ENCODE assay signal across 12 mouse cellular contexts in the genomic region with DNA sequence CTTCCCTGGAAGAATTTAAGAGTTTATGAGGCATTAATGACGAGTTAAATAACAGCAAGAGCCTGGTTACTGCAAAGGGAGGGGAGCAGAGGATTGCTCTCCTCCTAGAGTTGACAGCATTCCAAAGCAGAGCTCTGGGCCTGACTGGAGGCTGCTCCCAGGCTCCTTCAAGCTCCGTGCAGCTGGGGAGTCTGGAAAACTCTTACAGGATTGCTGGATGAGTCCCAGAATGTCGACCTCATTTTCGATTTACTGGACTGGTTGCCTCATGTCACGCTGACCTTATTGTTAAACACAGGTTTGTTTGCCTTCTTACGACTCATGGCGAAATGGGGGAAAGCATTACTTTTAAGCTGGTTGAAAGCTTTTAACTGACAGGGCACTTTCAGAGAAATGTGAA. TPM values are rescaled to one million over a fixed set of nuclear protein-coding genes. Genes with fewer than 3 reads are reported as not detected.
DNase-seq lines count a peak whose midpoint lies in the region; ATAC-seq and TF ChIP-seq lines count a peak whose summit lies in the region.
"Had no signal": no experiment of that assay in that cellular context is flagged by ENCODE, and none has a peak within 500 bp of the region (broad histone marks: within the 10 kb centered on the region; RNA-seq: fewer than 3 reads in every experiment).

No protein-coding gene starts in this region.

- no peak overlapping the region for H3K9ac ChIP-seq in forebrain, embryonic 14.5 days (ENCODE audit: low read length)
- H3K9ac ChIP-seq in forebrain, embryonic 11.5 days (ENCODE audit: low read length) = no peak overlapping the region
- no peak overlapping the region for H3K9ac ChIP-seq in stomach, embryonic 16.5 days (ENCODE audit: low read length)
- no peak overlapping the region for H3K9ac ChIP-seq in stomach, postnatal 0 days (ENCODE audit: low read length)
- H3K9ac ChIP-seq in intestine, embryonic 16.5 days (ENCODE audit: low read depth, low read length) = no peak overlapping the region
- no peak overlapping the region for H3K9ac ChIP-seq in midbrain, postnatal 0 days (replicated peaks; ENCODE audit: low read length, poor library complexity, severe bottlenecking)
- H3K9ac ChIP-seq: heart, embryonic 15.5 days; liver, embryonic 15.5 days had no signal

- DNase-seq in forebrain, embryonic 14.5 days (ENCODE audit: low spot score) = peak; percentile 36
- DNase-seq in forebrain, embryonic 11.5 days (ENCODE audit: low spot score) = no peak
- DNase-seq in stomach, postnatal 0 days (ENCODE audit: low spot score) = no peak
- peak; percentile 21 to 59 for DNase-seq in urinary bladder, postnatal 4 days (ENCODE audit: low spot score in 2 of 2)
- no peak for DNase-seq in MN1 (ENCODE audit: low spot score)
- no peak for DNase-seq in midbrain, postnatal 0 days (ENCODE audit: low spot score)

- H3K4me1 ChIP-seq in forebrain, embryonic 14.5 days (ENCODE audit: control insufficient read depth, insufficient read depth, low read length) = no peaks in the 10 kb centered on the region
- no peaks in the 10 kb centered on the region for H3K4me1 ChIP-seq in forebrain, embryonic 11.5 days (replicated peaks; ENCODE audit: control insufficient read depth, insufficient read depth, low read length)
- H3K4me1 ChIP-seq in stomach, embryonic 16.5 days (ENCODE audit: control insufficient read depth, insufficient read depth, low read length) = no peaks in the 10 kb centered on the region
- no peaks in the 10 kb centered on the region for H3K4me1 ChIP-seq in stomach, postnatal 0 days (replicated peaks; ENCODE audit: control insufficient read depth, insufficient read depth)
- H3K4me1 ChIP-seq in intestine, embryonic 16.5 days (ENCODE audit: control insufficient read depth, insufficient read depth, low read length) = no peaks in the 10 kb centered on the region
- H3K4me1 ChIP-seq in midbrain, postnatal 0 days (ENCODE audit: insufficient read depth, low read length) = no peaks in the 10 kb centered on the region
- H3K4me1 ChIP-seq: heart, embryonic 15.5 days; liver, embryonic 15.5 days had no signal

- no peak overlapping the region for H3K4me2 ChIP-seq in forebrain, embryonic 14.5 days (ENCODE audit: low read length)
- H3K4me2 ChIP-seq in forebrain, embryonic 11.5 days (ENCODE audit: low read depth, low read length, severe bottlenecking) = no peak overlapping the region
- H3K4me2 ChIP-seq in stomach, embryonic 16.5 days (ENCODE audit: low read depth, low read length) = no peak overlapping the region
- no peak overlapping the region for H3K4me2 ChIP-seq in stomach, postnatal 0 days (replicated peaks; ENCODE audit: low read depth)
- no peak overlapping the region for H3K4me2 ChIP-seq in intestine, embryonic 16.5 days (ENCODE audit: low read depth, low read length)
- no peak overlapping the region for H3K4me2 ChIP-seq in midbrain, postnatal 0 days (ENCODE audit: low read depth, low read length, poor library complexity, severe bottlenecking)
- H3K4me2 ChIP-seq: heart, embryonic 15.5 days; liver, embryonic 15.5 days had no signal

- 0 out of 2 replicates have a peak, but pooled peaks have one; percentile 26 for ATAC-seq in forebrain, embryonic 14.5 days
- ATAC-seq in forebrain, embryonic 11.5 days (replicated peaks; ENCODE audit: low FRiP score) = no peak
- ATAC-seq in stomach, embryonic 16.5 days (ENCODE audit: insufficient read depth, low FRiP score) = peak; percentile 58; the same call in 1 of the 2 replicates
- no peak for ATAC-seq in stomach, postnatal 0 days (ENCODE audit: low FRiP score, low TSS enrichment)
- ATAC-seq in intestine, embryonic 16.5 days = peak; percentile 65; the same call in 1 of the 2 replicates
- ATAC-seq in midbrain, postnatal 0 days (ENCODE audit: low FRiP score) = no peak

- 65% methylated on average over 7 of the region's 7 CpGs for whole genome bisulfite sequencing in forebrain, embryonic 14.5 days
- WGBS in forebrain, embryonic 11.5 days = 78% methylated on average over 7 of the region's 7 CpGs
- 22% methylated on average over 7 of the region's 7 CpGs for WGBS in stomach, embryonic 16.5 days
- 21% methylated on average over 7 of the region's 7 CpGs for WGBS in stomach, postnatal 0 days
- 41% methylated on average over 7 of the region's 7 CpGs for WGBS in intestine, embryonic 16.5 days
- 64% methylated on average over 7 of the region's 7 CpGs for WGBS in midbrain, postnatal 0 days

- H3K36me3 ChIP-seq in forebrain, embryonic 14.5 days (ENCODE audit: control insufficient read depth, insufficient read depth, low read length) = no peaks in the 10 kb centered on the region
- H3K36me3 ChIP-seq in forebrain, embryonic 11.5 days (ENCODE audit: control insufficient read depth, insufficient read depth, low read length) = no peaks in the 10 kb centered on the region
- H3K36me3 ChIP-seq in stomach, embryonic 16.5 days (ENCODE audit: control insufficient read depth, insufficient read depth, low read length) = no peaks in the 10 kb centered on the region
- H3K36me3 ChIP-seq in stomach, postnatal 0 days (ENCODE audit: control insufficient read depth, insufficient read depth, low read length) = no peaks in the 10 kb centered on the region
- H3K36me3 ChIP-seq in intestine, embryonic 16.5 days (ENCODE audit: control insufficient read depth, insufficient read depth, low read length) = no peaks in the 10 kb centered on the region
- no peaks in the 10 kb centered on the region for H3K36me3 ChIP-seq in midbrain, postnatal 0 days (ENCODE audit: insufficient read depth, low read length)
- H3K36me3 ChIP-seq: heart, embryonic 15.5 days; liver, embryonic 15.5 days had no signal

- H3K9me3 ChIP-seq in forebrain, embryonic 14.5 days (replicated peaks; ENCODE audit: control insufficient read depth, low read length) = no peaks in the 10 kb centered on the region
- no peaks in the 10 kb centered on the region for H3K9me3 ChIP-seq in forebrain, embryonic 11.5 days (ENCODE audit: control insufficient read depth, low read length)
- H3K9me3 ChIP-seq in stomach, embryonic 16.5 days (replicated peaks; ENCODE audit: control insufficient read depth, low read length) = no peaks in the 10 kb centered on the region
- no peaks in the 10 kb centered on the region for H3K9me3 ChIP-seq in stomach, postnatal 0 days (ENCODE audit: control insufficient read depth, low read length)
- H3K9me3 ChIP-seq in intestine, embryonic 16.5 days (ENCODE audit: control insufficient read depth, low read length) = no peaks in the 10 kb centered on the region
- no peaks in the 10 kb centered on the region for H3K9me3 ChIP-seq in midbrain, postnatal 0 days (ENCODE audit: low read length)
- H3K9me3 ChIP-seq: heart, embryonic 15.5 days; liver, embryonic 15.5 days had no signal

- no peak for TF ChIP-seq EP300 in stomach, postnatal 0 days (optimal IDR thresholded peaks at IDR 0.05)

- TF ChIP-seq CTCF in stomach, postnatal 0 days (IDR thresholded peaks at IDR 0.05; ENCODE audit: low read depth) = no peak
- TF ChIP-seq CTCF in midbrain, postnatal 0 days (IDR thresholded peaks at IDR 0.05) = no peak

- no peak overlapping the region for H3K4me3 ChIP-seq in forebrain, embryonic 14.5 days (ENCODE audit: low read depth, low read length)
- H3K4me3 ChIP-seq in forebrain, embryonic 11.5 days (ENCODE audit: low read depth, low read length) = no peak overlapping the region
- H3K4me3 ChIP-seq in stomach, embryonic 16.5 days (replicated peaks; ENCODE audit: low read length) = no peak overlapping the region
- H3K4me3 ChIP-seq in stomach, postnatal 0 days (ENCODE audit: low read depth, low read length) = no peak overlapping the region
- no peak overlapping the region for H3K4me3 ChIP-seq in intestine, embryonic 16.5 days (ENCODE audit: low read length)
- no peak overlapping the region for H3K4me3 ChIP-seq in midbrain, postnatal 0 days (ENCODE audit: low read depth, low read length)
- H3K4me3 ChIP-seq: heart, embryonic 15.5 days; layer of hippocampus, adult 2 months; liver, embryonic 15.5 days had no signal

- no peaks in the 10 kb centered on the region for H3K27me3 ChIP-seq in forebrain, embryonic 14.5 days (replicated peaks; ENCODE audit: control insufficient read depth, insufficient read depth, low read length)
- H3K27me3 ChIP-seq in forebrain, embryonic 11.5 days (ENCODE audit: control insufficient read depth, insufficient read depth, low read length) = no peaks in the 10 kb centered on the region
- H3K27me3 ChIP-seq in stomach, embryonic 16.5 days (ENCODE audit: control insufficient read depth, insufficient read depth, low read length) = no peaks in the 10 kb centered on the region
- no peaks in the 10 kb centered on the region for H3K27me3 ChIP-seq in stomach, postnatal 0 days (ENCODE audit: control insufficient read depth, insufficient read depth, low read length)
- H3K27me3 ChIP-seq in intestine, embryonic 16.5 days (replicated peaks; ENCODE audit: control insufficient read depth, insufficient read depth, low read length) = no peaks in the 10 kb centered on the region
- no peaks in the 10 kb centered on the region for H3K27me3 ChIP-seq in midbrain, postnatal 0 days (ENCODE audit: insufficient read depth, low read length)
- H3K27me3 ChIP-seq: CH12.LX; heart, embryonic 15.5 days; liver, embryonic 15.5 days had no signal

- H3K27ac ChIP-seq in forebrain, embryonic 14.5 days (ENCODE audit: low read depth, low read length) = no peak overlapping the region
- H3K27ac ChIP-seq in forebrain, embryonic 11.5 days (ENCODE audit: low read depth, low read length) = no peak overlapping the region
- no peak overlapping the region for H3K27ac ChIP-seq in stomach, embryonic 16.5 days (ENCODE audit: low read length)
- H3K27ac ChIP-seq in stomach, postnatal 0 days (replicated peaks) = no peak overlapping the region
- H3K27ac ChIP-seq in intestine, embryonic 16.5 days (ENCODE audit: low read length) = no peak overlapping the region
- no peak overlapping the region for H3K27ac ChIP-seq in midbrain, postnatal 0 days (ENCODE audit: low read depth, low read length)
- H3K27ac ChIP-seq: heart, embryonic 15.5 days; layer of hippocampus, adult 2 months; liver, embryonic 15.5 days had no signal

RNA-seq across cellular contexts. Expression of gene Gm16485, which starts 1.4 kb away (rescaled TPM):
- 0.14 TPM in 1 of 2 replicates, not detected in the other for polyA plus RNA-seq in forebrain, embryonic 14.5 days (2014; fragmentation: Nextera tagmentation; extraction: Ambion mirVana)
- 0.11 TPM in 1 of 2 replicates, not detected in the other for polyA plus RNA-seq in forebrain, embryonic 11.5 days (2014; fragmentation: Nextera tagmentation; extraction: Ambion mirVana)
- 0.07 and 0.08 TPM in 2 replicates for polyA plus RNA-seq in stomach, embryonic 16.5 days (2015; fragmentation: Nextera tagmentation; extraction: Ambion mirVana)
- 0.02 and 0.05 TPM in 2 replicates for polyA plus RNA-seq in stomach, postnatal 0 days (2015; fragmentation: Nextera tagmentation; extraction: Ambion mirVana)
- 0.05 TPM in 1 of 2 replicates, not detected in the other for polyA plus RNA-seq in intestine, embryonic 16.5 days (2015; fragmentation: Nextera tagmentation; extraction: Ambion mirVana)
- 0.55 and 1.6 TPM in 2 replicates for total RNA-seq in midbrain, postnatal 0 days (2014; rRNA removed)
- polyA plus RNA-seq in midbrain, postnatal 0 days (2015; fragmentation: Nextera tagmentation; extraction: Ambion mirVana) = 0.36 and 0.44 TPM in 2 replicates
- total RNA-seq: CH12.LX had no signal
- polyA plus RNA-seq: heart, embryonic 15.5 days; liver, embryonic 15.5 days had no signal

Comparison
In these comparisons a context has a peak if more than half of its experiments do, and no peak if none do; other contexts are left out.
1. ATAC-seq: peak in forebrain, embryonic 14.5 days (single experiment), stomach, embryonic 16.5 days (single experiment) and intestine, embryonic 16.5 days (single experiment); none in forebrain, embryonic 11.5 days (single experiment), stomach, postnatal 0 days (single experiment) and midbrain, postnatal 0 days (single experiment).
2. DNase-seq: peak in forebrain, embryonic 14.5 days (single experiment) and urinary bladder, postnatal 4 days (2 of 2); none in forebrain, embryonic 11.5 days (single experiment), stomach, postnatal 0 days (single experiment), MN1 (single experiment) and midbrain, postnatal 0 days (single experiment).